Mouse (Mus musculus) myocyte (in vitro differentiated cells): ENCODE measurements at regions not wholly inside any gene's neighbourhood (a gene's known extent, or its start where the extent isn't known, plus 50 kb on each side); places are given as distances from the start of the nearest gene placed in this dataset.

Source experiments
- H3K27me3 ChIP-seq: one replicate; pipeline ENCODE4 v1.6.1; 2011; ENCODE audit not compliant: control insufficient read depth, insufficient read depth, insufficient read length
- H3K36me3 ChIP-seq: one replicate; pipeline ENCODE4 v1.6.1; 2011; ENCODE audit not compliant: control insufficient read depth, insufficient read depth
- H3K4me2 ChIP-seq: one replicate; pipeline ENCODE4 v1.6.1; 2011; ENCODE audit warnings: low read depth, control low read depth
- H3K4me3 ChIP-seq: one replicate; pipeline ENCODE4 v1.5.1; 2011; ENCODE audit warnings: mild to moderate bottlenecking, control low read depth, moderate library complexity
- H3K79me2 ChIP-seq: one replicate; pipeline ENCODE4 v1.6.1; 2011; ENCODE audit not compliant: control insufficient read depth, insufficient read depth
- H3ac ChIP-seq: one replicate; pipeline ENCODE4 v1.6.1; 2011; ENCODE audit not compliant: control insufficient read depth, insufficient read length
- CEBPB ChIP-seq: IDR thresholded peaks from 2 replicates; pipeline ENCODE4 v1.6.1; 2011; ENCODE audit warnings: mild to moderate bottlenecking, moderate library complexity; ENCODE audit not compliant: poor library complexity, insufficient read depth, severe bottlenecking
- E2F4 ChIP-seq: IDR thresholded peaks from one replicate; pipeline ENCODE4 v1.6.1; 2011; ENCODE audit warnings: mild to moderate bottlenecking, control low read depth, moderate library complexity; ENCODE audit not compliant: insufficient read depth
- MAX ChIP-seq: IDR thresholded peaks from one replicate; pipeline ENCODE4 v1.6.1; 2011; ENCODE audit warnings: low read depth, mild to moderate bottlenecking, control low read depth
- MYOD1 ChIP-seq, 3 experiments: IDR thresholded peaks; one replicate each; pipeline ENCODE4 v1.6.1; 2011; ENCODE audit warnings: control low read depth in 2 of 3, low read depth in 2 of 3, mild to moderate bottlenecking in 2 of 3, moderate library complexity in 1 of 3; ENCODE audit not compliant: insufficient read length in 2 of 3, control insufficient read depth in 1 of 3
- MYOG ChIP-seq, 3 experiments: IDR thresholded peaks; one replicate each; pipeline ENCODE4 v1.6.1; 2011; ENCODE audit warnings: control low read depth in 2 of 3, low read depth in 2 of 3, mild to moderate bottlenecking in 2 of 3; ENCODE audit not compliant: insufficient read length in 2 of 3, control insufficient read depth in 1 of 3, insufficient read depth in 1 of 3
- POLR2A ChIP-seq: IDR thresholded peaks from one replicate; pipeline ENCODE4 v1.6.1; 2011; ENCODE audit warnings: low read depth, mild to moderate bottlenecking, control low read depth, moderate library complexity; ENCODE audit not compliant: insufficient read length
- POLR2AphosphoS2 ChIP-seq: IDR thresholded peaks from one replicate; pipeline ENCODE4 v1.6.1; 2011; ENCODE audit warnings: low read depth, control low read depth; ENCODE audit not compliant: insufficient read length
- REST ChIP-seq: IDR thresholded peaks from one replicate; pipeline ENCODE4 v1.6.1; 2011; ENCODE audit warnings: mild to moderate bottlenecking, control low read depth, moderate library complexity; ENCODE audit not compliant: insufficient read depth, insufficient read length
- SRF ChIP-seq: IDR thresholded peaks from one replicate; pipeline ENCODE4 v1.6.1; 2011; ENCODE audit warnings: low read depth; ENCODE audit not compliant: control insufficient read depth, insufficient read length
- TCF12 ChIP-seq: IDR thresholded peaks from one replicate; pipeline ENCODE4 v1.6.1; 2011; ENCODE audit warnings: mild to moderate bottlenecking, control low read depth; ENCODE audit not compliant: poor library complexity, insufficient read depth, severe bottlenecking
- TCF3 ChIP-seq: IDR thresholded peaks from one replicate; pipeline ENCODE4 v1.6.1; 2011; ENCODE audit warnings: low read depth, control low read depth; ENCODE audit not compliant: insufficient read length
- USF1 ChIP-seq: IDR thresholded peaks from one replicate; pipeline ENCODE4 v1.6.1; 2011; ENCODE audit warnings: low read depth, mild to moderate bottlenecking, control low read depth, moderate library complexity

GRCm38 (mm10) chr16:55741099-55741863 is 97.4 kb downstream of the Nfkbiz start:
- Histone ChIP-seq H3K36me3 (no peaks in the 10 kb centered on the region), H3K79me2 (no peaks in the 10 kb centered on the region), H3ac (no peak overlapping the region), H3K4me2 (no peak overlapping the region), H3K4me3 (no peak overlapping the region), H3K27me3 (no peaks in the 10 kb centered on the region)
- TF ChIP-seq E2F4 (no peak), MAX (no peak), TCF3 (no peak), POLR2AphosphoS2 (no peak), MYOD1 (IDR thresholded peaks at IDR 0.05; ENCODE audit: control insufficient read depth in 1 of 3, insufficient read length in 2 of 3, low read depth in 2 of 3) (no peak)

- Histone ChIP-seq H3K4me3 (no peak overlapping the region), H3K79me2 (no peaks in the 10 kb centered on the region), H3K4me2 (no peak overlapping the region), H3K27me3 (no peaks in the 10 kb centered on the region), H3K36me3 (no peaks in the 10 kb centered on the region), H3ac (no peak overlapping the region)
- TF ChIP-seq TCF3, result no peak
- TF ChIP-seq MYOG (IDR thresholded peaks at IDR 0.05; ENCODE audit: control insufficient read depth in 1 of 3, insufficient read depth in 1 of 3, insufficient read length in 2 of 3, low read depth in 2 of 3), result no peak
- TF ChIP-seq SRF, result no peak
- TF ChIP-seq MYOD1 (IDR thresholded peaks at IDR 0.05; ENCODE audit: control insufficient read depth in 1 of 3, insufficient read length in 2 of 3, low read depth in 2 of 3), result no peak
- TF ChIP-seq POLR2A, result no peak
- TF ChIP-seq USF1, result no peak
- TF ChIP-seq E2F4, result no peak
- TF ChIP-seq TCF12, result no peak
These were observed 100.0 kb downstream of the Nfkbiz start for GRCm38 (mm10) chr16:55738741-55739140.

DNA sequence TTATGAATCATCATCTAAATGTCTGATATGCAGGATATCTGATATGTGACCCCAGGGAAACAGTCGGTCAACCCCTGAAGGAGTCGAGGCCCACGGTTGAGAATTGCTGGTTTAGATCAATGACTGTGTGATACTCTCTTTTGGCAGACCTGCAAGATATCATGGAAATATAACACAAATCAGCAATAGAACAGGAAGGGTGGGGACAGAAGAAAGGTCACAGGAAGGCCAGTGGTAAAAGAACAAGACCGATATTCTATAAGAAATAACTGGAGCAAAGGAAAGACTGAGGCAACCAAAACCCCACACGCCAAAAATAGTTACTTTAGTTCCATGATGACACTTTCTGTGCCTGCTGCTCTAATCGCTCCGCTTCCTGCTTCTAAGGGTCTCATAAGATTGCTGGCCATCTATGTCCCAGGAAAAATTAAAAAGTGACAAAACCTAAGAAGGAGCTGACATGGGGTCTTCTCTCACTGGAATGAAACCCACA is 103.2 kb downstream of the Nfkbiz start:
- H3K79me2 ChIP-seq, result no peaks in the 10 kb centered on the region
- H3ac ChIP-seq, result no peak overlapping the region
- TF ChIP-seq MYOD1 (IDR thresholded peaks at IDR 0.05; ENCODE audit: control insufficient read depth in 1 of 3, insufficient read length in 2 of 3, low read depth in 2 of 3) (no peak), TCF12 (no peak), REST (no peak), TCF3 (no peak), MAX (no peak), POLR2AphosphoS2 (no peak), CEBPB (no peak), POLR2A (no peak), E2F4 (no peak), MYOG (IDR thresholded peaks at IDR 0.05; ENCODE audit: control insufficient read depth in 1 of 3, insufficient read depth in 1 of 3, insufficient read length in 2 of 3, low read depth in 2 of 3) (no peak), USF1 (no peak), SRF (no peak)
- H3K4me2 ChIP-seq, result no peak overlapping the region
- H3K27me3 ChIP-seq, result no peaks in the 10 kb centered on the region
- H3K4me3 ChIP-seq, result no peak overlapping the region
- H3K36me3 ChIP-seq, result no peaks in the 10 kb centered on the region

- H3K4me3 ChIP-seq, result no peak overlapping the region
- H3K36me3 ChIP-seq, result no peaks in the 10 kb centered on the region
- H3K27me3 ChIP-seq, result no peaks in the 10 kb centered on the region
- H3K4me2 ChIP-seq, result peak overlapping the region; percentile 33
- TF ChIP-seq POLR2AphosphoS2 (no peak), USF1 (no peak), CEBPB (no peak), MAX (no peak), TCF3 (no peak), POLR2A (no peak), E2F4 (no peak), TCF12 (no peak), MYOG (IDR thresholded peaks at IDR 0.05; ENCODE audit: control insufficient read depth in 1 of 3, insufficient read depth in 1 of 3, insufficient read length in 2 of 3, low read depth in 2 of 3) (no peak), MYOD1 (IDR thresholded peaks at IDR 0.05; ENCODE audit: control insufficient read depth in 1 of 3, insufficient read length in 2 of 3, low read depth in 2 of 3) (no peak), SRF (no peak), REST (no peak)
- no peak overlapping the region for H3ac ChIP-seq
- no peaks in the 10 kb centered on the region for H3K79me2 ChIP-seq
These were observed 104.4 kb downstream of the Nfkbiz start for GRCm38 (mm10) chr16:55734301-55734700.

DNA sequence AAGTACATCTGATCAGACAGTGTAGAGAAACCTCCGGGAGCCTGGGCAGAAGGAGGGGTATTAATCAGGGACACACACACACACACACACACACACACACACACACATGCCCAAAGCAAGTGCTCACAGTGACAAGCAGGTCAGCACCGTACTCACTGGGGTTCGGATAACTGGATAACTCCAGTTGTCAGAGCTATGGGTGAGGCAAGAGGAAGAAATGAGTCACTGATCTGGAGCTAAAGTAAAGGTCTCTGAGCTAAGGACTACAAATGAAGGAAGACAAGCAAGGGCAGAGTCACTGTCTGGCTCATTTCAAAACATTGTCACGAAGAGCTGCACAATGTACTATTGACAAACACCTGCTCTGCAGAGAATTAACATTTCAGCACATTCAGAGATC is 104.9 kb downstream of the Nfkbiz start:
- Histone ChIP-seq H3K4me2 (peak overlapping the region; percentile 33), H3ac (no peak overlapping the region), H3K79me2 (no peaks in the 10 kb centered on the region), H3K36me3 (no peaks in the 10 kb centered on the region), H3K4me3 (no peak overlapping the region), H3K27me3 (no peaks in the 10 kb centered on the region)
- TF ChIP-seq E2F4, result no peak
- TF ChIP-seq USF1, result no peak
- TF ChIP-seq POLR2A, result peak; percentile 16
- peak in 1 of 3 experiments; percentile 20 for TF ChIP-seq MYOD1 (IDR thresholded peaks at IDR 0.05; ENCODE audit: control insufficient read depth in 1 of 3, insufficient read length in 2 of 3, low read depth in 2 of 3)
- no peak for TF ChIP-seq POLR2AphosphoS2
- TF ChIP-seq CEBPB, result peak; percentile 81
- TF ChIP-seq MYOG (IDR thresholded peaks at IDR 0.05; ENCODE audit: control insufficient read depth in 1 of 3, insufficient read depth in 1 of 3, insufficient read length in 2 of 3, low read depth in 2 of 3), result peak in 1 of 3 experiments; percentile 37
- TF ChIP-seq REST, result no peak
